Mouse (Mus musculus): ENCODE measurements at regions not wholly inside any gene's neighbourhood (a gene's known extent, or its start where the extent isn't known, plus 50 kb on each side); places are given as distances from the start of the nearest gene placed in this dataset.
"Not testable (repeated sequence)": the region's sequence is repeated elsewhere in the genome, so short reads cannot be mapped to it uniquely, and the experiment has no call there.

- no peaks in the 10 kb centered on the region for H3K36me3 ChIP-seq (ENCODE audit: control insufficient read depth, insufficient read depth, low read length)
- peaks cover 3% of the 10 kb centered on the region; the same call in 1 of the 2 replicates for H3K4me1 ChIP-seq (ENCODE audit: control insufficient read depth, insufficient read depth, low read length)
- no peak overlapping the region for H3K4me3 ChIP-seq (ENCODE audit: low read depth, low read length)
- H3K27me3 ChIP-seq (ENCODE audit: control insufficient read depth, insufficient read depth, low read depth, low read length): no peaks in the 10 kb centered on the region
- ATAC-seq: peak; percentile 17; the same call in 1 of the 2 replicates
- H3K9ac ChIP-seq (ENCODE audit: low read depth, low read length): no peak overlapping the region
- WGBS: 28% methylated on average over 2 of the region's 2 CpGs
- no peak overlapping the region for H3K4me2 ChIP-seq (ENCODE audit: low read length)
- no peaks in the 10 kb centered on the region for H3K9me3 ChIP-seq (replicated peaks; ENCODE audit: control insufficient read depth, low read length, poor library complexity, severe bottlenecking)
- H3K27ac ChIP-seq (ENCODE audit: low read length): no peak overlapping the region; the same call in 1 of the 2 replicates
These were observed 448.0 kb upstream of the Cox7c start for GRCm38 (mm10) chr13:86494721-86495120.

GRCm38 (mm10) chr13:86468752-86469151, 422.0 kb upstream of the Cox7c start:
- WGBS: 79% methylated on average over 4 of the region's 4 CpGs
- no peaks in the 10 kb centered on the region for H3K27me3 ChIP-seq (ENCODE audit: control insufficient read depth, insufficient read depth, low read depth, low read length)
- no peak overlapping the region for H3K4me2 ChIP-seq (ENCODE audit: low read length)
- no peak overlapping the region for H3K27ac ChIP-seq (ENCODE audit: low read length)
- no peaks in the 10 kb centered on the region for H3K36me3 ChIP-seq (ENCODE audit: control insufficient read depth, insufficient read depth, low read length)
- H3K9me3 ChIP-seq (replicated peaks; ENCODE audit: control insufficient read depth, low read length, poor library complexity, severe bottlenecking): no peaks in the 10 kb centered on the region
- no peaks in the 10 kb centered on the region for H3K4me1 ChIP-seq (ENCODE audit: control insufficient read depth, insufficient read depth, low read length)
- ATAC-seq: no peak
- no peak overlapping the region for H3K9ac ChIP-seq (ENCODE audit: low read depth, low read length)
- no peak overlapping the region for H3K4me3 ChIP-seq (ENCODE audit: low read depth, low read length)

- H3K27me3 ChIP-seq (ENCODE audit: control insufficient read depth, insufficient read depth, low read depth, low read length): no peaks in the 10 kb centered on the region
- H3K9me3 ChIP-seq (replicated peaks; ENCODE audit: control insufficient read depth, low read length, poor library complexity, severe bottlenecking): no peaks in the 10 kb centered on the region
- H3K27ac ChIP-seq (ENCODE audit: low read length): no peak overlapping the region
- no peak overlapping the region for H3K4me2 ChIP-seq (ENCODE audit: low read length)
- WGBS: 92% methylated on average over 2 of the region's 2 CpGs
- no peak overlapping the region for H3K4me3 ChIP-seq (ENCODE audit: low read depth, low read length)
- H3K36me3 ChIP-seq (ENCODE audit: control insufficient read depth, insufficient read depth, low read length): no peaks in the 10 kb centered on the region
- no peak overlapping the region for H3K9ac ChIP-seq (ENCODE audit: low read depth, low read length)
- H3K4me1 ChIP-seq (ENCODE audit: control insufficient read depth, insufficient read depth, low read length): no peaks in the 10 kb centered on the region
- no peak for ATAC-seq
These were observed 375.9 kb upstream of the Cox7c start for GRCm38 (mm10) chr13:86422646-86423045.

- Histone ChIP-seq H3K4me3 (ENCODE audit: low read depth, low read length) (no peak overlapping the region), H3K27ac (ENCODE audit: low read length) (no peak overlapping the region), H3K9me3 (replicated peaks; ENCODE audit: control insufficient read depth, low read length, poor library complexity, severe bottlenecking) (no peaks in the 10 kb centered on the region), H3K9ac (ENCODE audit: low read depth, low read length) (no peak overlapping the region), H3K36me3 (ENCODE audit: control insufficient read depth, insufficient read depth, low read length) (no peaks in the 10 kb centered on the region), H3K4me2 (ENCODE audit: low read length) (no peak overlapping the region), H3K4me1 (ENCODE audit: control insufficient read depth, insufficient read depth, low read length) (no peaks in the 10 kb centered on the region), H3K27me3 (ENCODE audit: control insufficient read depth, insufficient read depth, low read depth, low read length) (no peaks in the 10 kb centered on the region)
- WGBS: 96% methylated on average over 3 of the region's 3 CpGs
- ATAC-seq: no peak
These were observed 334.7 kb upstream of the Cox7c start for GRCm38 (mm10) chr13:86381363-86381762.

GRCm38 (mm10) chr13:86379168-86379567, 332.5 kb upstream of the Cox7c start:
- H3K27me3 ChIP-seq (ENCODE audit: control insufficient read depth, insufficient read depth, low read depth, low read length); H3K9ac ChIP-seq (ENCODE audit: low read depth, low read length); H3K4me3 ChIP-seq (ENCODE audit: low read depth, low read length); H3K27ac ChIP-seq (ENCODE audit: low read length); H3K9me3 ChIP-seq (replicated peaks; ENCODE audit: control insufficient read depth, low read length, poor library complexity, severe bottlenecking); H3K4me1 ChIP-seq (ENCODE audit: control insufficient read depth, insufficient read depth, low read length); H3K36me3 ChIP-seq (ENCODE audit: control insufficient read depth, insufficient read depth, low read length); ATAC-seq; H3K4me2 ChIP-seq (ENCODE audit: low read length): not testable (repeated sequence)
- WGBS: 32% methylated on average over 7 of the region's 7 CpGs

GRCm38 (mm10) chr13:86375836-86376235, 329.1 kb upstream of the Cox7c start:
- no peaks in the 10 kb centered on the region for H3K4me1 ChIP-seq (ENCODE audit: control insufficient read depth, insufficient read depth, low read length)
- H3K36me3 ChIP-seq (ENCODE audit: control insufficient read depth, insufficient read depth, low read length): no peaks in the 10 kb centered on the region
- no peaks in the 10 kb centered on the region for H3K27me3 ChIP-seq (ENCODE audit: control insufficient read depth, insufficient read depth, low read depth, low read length)
- H3K4me3 ChIP-seq (ENCODE audit: low read depth, low read length): no peak overlapping the region
- H3K9me3 ChIP-seq (replicated peaks; ENCODE audit: control insufficient read depth, low read length, poor library complexity, severe bottlenecking): no peaks in the 10 kb centered on the region
- H3K27ac ChIP-seq (ENCODE audit: low read length): no peak overlapping the region
- no peak for ATAC-seq
- no peak overlapping the region for H3K4me2 ChIP-seq (ENCODE audit: low read length)
- H3K9ac ChIP-seq (ENCODE audit: low read depth, low read length): no peak overlapping the region

GRCm38 (mm10) chr13:86345931-86346330, 299.2 kb upstream of the Cox7c start:
- Histone ChIP-seq H3K4me1 (ENCODE audit: control insufficient read depth, insufficient read depth, low read length) (no peaks in the 10 kb centered on the region), H3K27ac (ENCODE audit: low read length) (no peak overlapping the region), H3K27me3 (ENCODE audit: control insufficient read depth, insufficient read depth, low read depth, low read length) (no peaks in the 10 kb centered on the region), H3K36me3 (ENCODE audit: control insufficient read depth, insufficient read depth, low read length) (no peaks in the 10 kb centered on the region), H3K9me3 (replicated peaks; ENCODE audit: control insufficient read depth, low read length, poor library complexity, severe bottlenecking) (no peaks in the 10 kb centered on the region), H3K4me2 (ENCODE audit: low read length) (no peak overlapping the region), H3K4me3 (ENCODE audit: low read depth, low read length) (no peak overlapping the region), H3K9ac (ENCODE audit: low read depth, low read length) (no peak overlapping the region)
- no peak for ATAC-seq
- 61% methylated on average over 2 of the region's 2 CpGs for whole genome bisulfite sequencing

- H3K4me3 ChIP-seq (ENCODE audit: low read depth, low read length): no peak overlapping the region
- no peaks in the 10 kb centered on the region for H3K4me1 ChIP-seq (ENCODE audit: control insufficient read depth, insufficient read depth, low read length)
- no peaks in the 10 kb centered on the region for H3K27me3 ChIP-seq (ENCODE audit: control insufficient read depth, insufficient read depth, low read depth, low read length)
- H3K36me3 ChIP-seq (ENCODE audit: control insufficient read depth, insufficient read depth, low read length): no peaks in the 10 kb centered on the region
- H3K27ac ChIP-seq (ENCODE audit: low read length): no peak overlapping the region
- H3K9me3 ChIP-seq (replicated peaks; ENCODE audit: control insufficient read depth, low read length, poor library complexity, severe bottlenecking): no peaks in the 10 kb centered on the region
- H3K9ac ChIP-seq (ENCODE audit: low read depth, low read length): no peak overlapping the region
- ATAC-seq: no peak
- H3K4me2 ChIP-seq (ENCODE audit: low read length): no peak overlapping the region
- WGBS: 88% methylated on average over 2 of the region's 2 CpGs
These were observed 298.4 kb upstream of the Cox7c start for GRCm38 (mm10) chr13:86344922-86345694.

GRCm38 (mm10) chr13:86336471-86336870, 289.8 kb upstream of the Cox7c start:
- Histone ChIP-seq H3K4me2 (ENCODE audit: low read length) (no peak overlapping the region), H3K27ac (ENCODE audit: low read length) (no peak overlapping the region), H3K4me3 (ENCODE audit: low read depth, low read length) (no peak overlapping the region), H3K9ac (ENCODE audit: low read depth, low read length) (no peak overlapping the region), H3K4me1 (ENCODE audit: control insufficient read depth, insufficient read depth, low read length) (no peaks in the 10 kb centered on the region), H3K27me3 (ENCODE audit: control insufficient read depth, insufficient read depth, low read depth, low read length) (no peaks in the 10 kb centered on the region), H3K9me3 (replicated peaks; ENCODE audit: control insufficient read depth, low read length, poor library complexity, severe bottlenecking) (no peaks in the 10 kb centered on the region), H3K36me3 (ENCODE audit: control insufficient read depth, insufficient read depth, low read length) (no peaks in the 10 kb centered on the region)
- no peak for ATAC-seq
- WGBS: 76% methylated on average over 3 of the region's 3 CpGs
